Mouse (Mus musculus) retina, adult 2 months (tissue): Measurements from ENCODE around the gene Jazf1.
A peak's percentile ranks its signal among the peaks of the same experiment; 100 is the strongest.

Experiments used
- DNase-seq: peaks from one replicate; pipeline ENCODE4 v3.0.0-alpha.2; 2012; ENCODE audit warnings: low read depth, low spot score

Jazf1 gene

GRCm38 (mm10) chr6:52961660-52962490 lies 106.6 kb downstream of the Jazf1 start:
- no peak for DNase-seq

DNA sequence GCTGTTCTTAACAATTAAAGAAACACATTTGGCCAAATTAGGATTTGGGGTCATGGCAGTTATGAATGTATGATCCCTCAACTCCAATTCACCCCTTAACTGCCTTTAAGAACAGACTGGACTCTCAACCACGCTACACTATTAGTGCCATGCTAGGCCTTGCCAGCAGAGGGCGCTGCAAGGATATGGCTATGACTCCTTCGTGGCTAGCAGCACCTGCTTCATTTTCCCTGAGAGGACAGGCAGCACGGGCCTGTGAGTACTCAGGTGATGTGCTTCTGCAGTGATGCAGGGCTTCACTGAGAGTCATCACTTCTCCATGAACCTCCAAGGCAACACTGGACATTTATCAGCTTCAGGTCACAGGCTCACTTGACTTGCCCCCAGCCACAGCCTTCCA lies 110.7 kb downstream of the Jazf1 start:
- no peak for DNase-seq

DNA sequence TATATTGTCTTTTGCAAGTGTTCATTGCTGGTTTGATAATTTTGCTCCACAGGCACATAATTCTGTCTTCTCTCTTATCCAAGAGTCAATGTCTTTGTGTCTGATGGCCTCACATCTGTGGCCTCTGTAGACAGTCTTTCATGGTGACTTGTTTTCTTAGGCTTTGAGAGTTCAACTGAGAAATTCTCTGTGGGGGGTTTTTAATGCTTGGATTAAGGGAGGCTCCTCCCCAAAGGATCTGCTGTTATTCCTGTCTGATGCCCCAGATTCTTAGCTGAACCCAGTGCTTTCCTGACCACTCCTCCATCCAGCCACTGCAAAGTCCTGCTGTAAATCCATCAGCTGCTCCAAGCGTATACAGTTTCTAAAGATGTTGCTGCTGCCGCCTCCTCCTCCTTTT lies 112.3 kb downstream of the Jazf1 start:
- no peak for DNase-seq

- DNase-seq: no peak
These were observed 113.1 kb downstream of the Jazf1 start for GRCm38 (mm10) chr6:52955304-52955703.

- no peak for DNase-seq
These were observed 113.6 kb downstream of the Jazf1 start for GRCm38 (mm10) chr6:52954861-52955260.

DNA sequence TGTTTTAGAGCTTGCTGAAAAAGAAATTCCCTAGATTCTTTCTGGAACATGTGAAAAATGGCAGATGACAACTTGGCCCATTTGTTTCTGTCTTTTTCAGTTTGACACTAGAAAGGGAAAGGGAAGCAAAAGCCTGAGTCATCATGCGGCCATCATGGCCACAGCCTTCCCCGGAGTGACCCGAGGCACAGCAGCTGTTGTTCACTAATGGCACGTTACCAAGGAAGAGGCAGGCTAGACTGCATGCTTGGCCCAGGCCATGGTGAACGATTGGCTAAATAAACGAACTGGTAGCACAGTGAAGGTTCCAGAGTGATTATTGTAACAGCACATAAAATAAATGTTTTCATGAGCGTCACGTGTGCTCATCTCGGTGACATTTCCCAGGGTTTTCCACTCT lies 114.0 kb downstream of the Jazf1 start:
- DNase-seq: no peak

GRCm38 (mm10) chr6:52952526-52952900 lies 115.9 kb downstream of the Jazf1 start:
- DNase-seq: no peak

DNA sequence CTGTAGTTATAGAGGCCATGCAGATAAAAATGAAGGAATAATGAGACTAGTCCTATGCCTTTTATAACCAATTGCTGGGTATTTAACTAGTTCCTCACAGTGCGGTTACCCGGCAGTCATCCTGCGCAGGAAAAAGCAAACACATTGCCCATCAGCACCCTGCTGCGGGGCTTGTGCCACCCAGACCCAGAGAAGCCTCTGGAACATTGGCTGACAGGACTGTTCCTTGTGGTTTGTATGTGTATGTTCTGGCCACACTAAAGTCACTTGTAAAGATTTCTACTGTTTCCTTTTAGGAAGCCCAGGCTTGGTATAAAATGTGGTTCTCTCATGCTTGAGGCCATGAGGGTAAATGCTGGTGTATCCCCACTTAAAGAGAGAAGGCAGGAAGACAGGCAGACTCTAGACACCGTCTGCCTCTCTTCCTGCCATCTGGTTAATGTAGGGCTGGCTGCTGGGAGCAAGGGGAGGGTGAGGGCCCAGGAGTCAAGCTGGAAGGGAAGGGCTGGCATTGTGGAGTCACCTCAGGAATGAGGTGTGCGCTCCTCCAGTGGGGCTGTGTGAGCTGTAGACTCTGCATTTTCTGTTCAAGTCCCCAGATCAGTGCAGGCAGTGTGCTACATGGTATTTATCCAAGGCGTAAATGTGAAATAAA lies 116.4 kb downstream of the Jazf1 start:
- no peak for DNase-seq

- DNase-seq: no peak
These were observed 118.1 kb downstream of the Jazf1 start for GRCm38 (mm10) chr6:52950371-52950770.

DNA sequence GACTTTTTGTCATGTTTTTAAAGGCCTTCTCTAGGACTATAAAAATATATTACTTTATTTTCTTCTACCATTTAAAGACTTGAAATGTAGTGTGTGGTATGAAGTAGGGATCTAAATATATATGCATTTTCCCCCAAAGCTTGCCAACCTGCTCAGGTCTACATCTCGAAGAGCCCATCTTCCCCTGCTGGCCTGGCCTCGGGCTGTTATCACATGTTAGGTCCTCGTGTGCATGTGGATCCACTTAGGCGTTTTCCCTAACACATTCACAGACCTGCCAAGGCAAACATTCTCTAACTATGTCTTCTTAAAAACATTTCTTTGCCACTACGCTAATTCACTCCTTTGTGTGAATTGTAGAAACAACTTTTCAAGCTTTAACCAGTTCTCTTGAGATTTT lies 125.9 kb downstream of the Jazf1 start:
- no peak for DNase-seq

DNA sequence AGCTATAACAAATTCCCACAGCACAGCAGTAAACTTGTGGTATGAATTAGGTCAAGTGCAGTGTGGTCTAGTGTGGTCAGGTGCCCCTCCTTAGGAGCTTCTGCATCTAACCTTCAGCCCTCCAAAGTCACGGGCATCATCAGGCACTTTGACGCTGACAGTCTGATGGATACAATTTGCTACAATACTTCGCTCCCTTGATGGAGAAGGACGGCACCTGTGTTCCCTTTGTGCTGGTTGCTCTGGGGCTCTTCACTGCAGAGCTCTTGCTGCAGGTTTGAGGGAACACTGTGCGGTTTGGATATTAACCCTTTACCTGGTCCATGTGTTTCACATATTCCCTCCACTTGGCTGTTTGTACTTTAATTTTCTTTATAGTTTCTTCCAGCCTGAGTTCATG lies 126.3 kb downstream of the Jazf1 start:
- DNase-seq: no peak

- DNase-seq: no peak
These were observed 130.5 kb downstream of the Jazf1 start for GRCm38 (mm10) chr6:52937916-52938315.

DNA sequence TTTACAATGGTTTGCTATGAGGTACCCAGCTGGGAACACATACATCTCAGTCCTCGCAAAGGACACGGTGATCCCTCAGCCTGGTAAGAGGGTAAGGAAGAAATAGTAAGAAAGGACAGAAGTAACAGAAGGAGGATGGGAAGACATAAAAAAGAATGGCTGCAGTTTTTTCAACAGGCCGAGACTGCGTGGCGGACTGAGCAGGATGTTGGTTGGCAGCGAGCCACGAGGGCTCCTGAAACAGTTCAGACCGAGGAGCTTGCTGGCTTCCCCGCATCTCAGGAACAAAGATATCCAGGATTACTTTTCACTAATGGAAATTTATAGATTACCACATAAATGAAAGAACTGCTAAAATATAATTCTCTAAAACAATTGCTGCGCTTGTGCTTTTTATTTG lies 131.4 kb downstream of the Jazf1 start:
- no peak for DNase-seq

GRCm38 (mm10) chr6:52934021-52934420 lies 134.4 kb downstream of the Jazf1 start:
- no peak for DNase-seq

DNA sequence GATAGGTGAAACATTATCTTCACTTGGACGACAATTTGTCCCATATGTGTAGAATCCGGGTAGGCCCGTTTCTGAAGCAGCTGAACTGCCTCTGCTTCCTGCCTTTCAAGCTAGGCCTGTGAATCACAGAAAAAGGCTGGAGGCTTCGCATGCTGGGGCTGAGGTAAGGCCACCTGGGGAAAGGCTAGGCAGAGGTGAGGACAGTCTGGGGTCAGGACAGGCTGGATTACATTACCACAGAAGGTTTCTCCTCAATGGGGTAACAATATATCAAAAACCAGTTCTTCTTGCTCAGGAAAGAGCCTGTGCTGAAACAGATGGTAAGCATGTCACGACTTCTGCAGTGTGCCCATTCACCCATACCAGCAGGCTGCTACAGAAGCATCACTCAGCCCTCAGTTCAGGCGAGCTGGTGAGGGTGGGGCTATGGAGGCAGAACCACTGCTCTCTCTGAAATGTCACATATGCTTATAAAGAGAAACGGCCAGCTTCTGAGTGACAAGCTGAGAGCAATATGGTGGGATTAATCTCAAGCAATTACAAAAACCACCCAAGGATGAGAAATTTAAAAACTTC lies 135.7 kb downstream of the Jazf1 start:
- DNase-seq: no peak

DNA sequence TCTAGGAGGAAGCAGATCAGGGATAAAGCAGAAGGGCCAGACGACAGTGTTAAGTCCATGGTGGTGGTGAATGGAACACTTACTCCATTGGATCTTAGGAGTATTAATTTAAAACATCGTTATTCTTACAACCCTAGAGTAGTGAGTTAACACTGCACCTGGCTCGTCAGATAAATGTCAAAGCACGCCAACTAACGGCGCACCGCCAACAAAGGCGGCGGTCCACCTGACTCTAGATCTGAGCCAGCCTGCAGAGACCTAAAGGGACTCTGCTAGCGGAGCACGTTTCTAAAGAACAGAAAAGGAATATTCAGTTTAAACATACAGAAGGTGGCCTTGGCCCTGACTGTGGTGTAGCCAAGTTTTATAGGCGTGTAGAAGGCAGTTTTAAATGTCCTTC lies 139.1 kb downstream of the Jazf1 start:
- DNase-seq: no peak

DNA sequence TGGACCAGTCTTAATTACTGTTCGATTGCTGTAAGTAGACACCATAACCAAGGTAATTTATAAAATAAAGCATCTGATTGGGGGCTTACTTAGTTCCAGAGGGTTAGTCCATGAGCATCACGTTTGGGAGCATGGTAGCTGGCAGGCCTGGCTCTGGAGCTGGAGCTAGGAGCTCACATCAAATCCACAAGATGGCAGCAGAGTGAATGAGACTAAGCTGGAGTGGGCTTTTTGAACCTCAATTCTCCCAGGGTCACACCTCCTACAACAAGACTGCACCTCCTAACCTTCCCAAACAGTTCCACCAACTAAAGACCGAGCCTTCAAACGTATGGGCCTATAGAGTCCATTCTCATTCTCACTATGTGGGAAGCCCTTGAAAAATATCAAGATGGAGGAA lies 141.5 kb downstream of the Jazf1 start:
- no peak for DNase-seq

- DNase-seq: no peak
These were observed 142.9 kb downstream of the Jazf1 start for GRCm38 (mm10) chr6:52925458-52926042.

- DNase-seq: no peak
These were observed 147.2 kb downstream of the Jazf1 start for GRCm38 (mm10) chr6:52921248-52921647.

GRCm38 (mm10) chr6:52920719-52921118 lies 147.7 kb downstream of the Jazf1 start:
- DNase-seq: no peak

- DNase-seq: no peak
These were observed 149.0 kb downstream of the Jazf1 start for GRCm38 (mm10) chr6:52919442-52919841.

- peak; percentile 54 for DNase-seq
These were observed 149.5 kb downstream of the Jazf1 start for GRCm38 (mm10) chr6:52918980-52919379.

DNA sequence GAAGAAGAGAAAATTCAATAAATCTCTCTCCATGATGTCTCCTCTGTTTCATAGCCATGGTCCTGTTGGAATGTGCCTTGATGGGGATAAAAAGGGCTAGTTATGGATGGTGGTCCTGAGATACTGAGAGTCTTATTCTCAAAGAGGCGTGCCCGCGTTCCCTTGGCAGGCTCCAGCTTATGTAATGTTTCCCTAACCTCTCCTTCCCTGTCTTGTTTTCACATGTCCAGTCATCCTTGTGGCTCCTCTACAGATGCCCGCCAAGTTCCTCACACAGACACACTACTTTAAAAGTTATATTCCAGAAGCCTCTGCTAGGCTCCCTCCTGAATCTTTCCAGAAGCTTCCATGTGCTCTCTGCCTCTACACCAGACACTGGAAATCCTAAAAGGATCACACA lies 151.0 kb downstream of the Jazf1 start:
- no peak for DNase-seq
